Mouse (Mus musculus) adrenal gland (tissue): ENCODE results near the gene Glp2r.

Experiments used
- intact Hi-C: fragments of 180-260 bp; cut with DNase I; formaldehyde crosslinking; loops from one replicate; pipeline ENCODE4 v1.15.1; 2025
- long read RNA-seq, 2 experiments: library from polyadenylated mRNA; unstranded; transcript quantifications; one replicate each; pipeline ENCODE4 v2.0.0; 2020; ENCODE audit warnings: borderline replicate concordance in 1 of 2; ENCODE audit not compliant: insufficient replicate concordance in 1 of 2

Gene Glp2r
- long read RNA-seq, experiment 1, partial matches to known transcripts = 0 of 34 reads
- long read RNA-seq, experiment 1, other reads (novel, unspliced or antisense) = 34 of 34 reads
- long read RNA-seq, experiment 2, partial matches to known transcripts = 0 of 40 reads
- long read RNA-seq, experiment 2, other reads (novel, unspliced or antisense) = 40 of 40 reads

- intact Hi-C loops = no loop called here
Observed at GRCm38 (mm10) chr11:67771053-67771452, at the start of gene Glp2r. Glp2r (minus strand) TSS chr11:67771153.

- intact Hi-C loops = loop anchor here (5.0 kb wide), 1 partner anchor 107 kb away; no protein-coding TSS in a partner anchor
Observed at GRCm38 (mm10) chr11:67820221-67820620, 49.3 kb upstream of the Glp2r start.

GRCm38 (mm10) chr11:67819604-67820003 lies 48.7 kb upstream of the Glp2r start:
- intact Hi-C loops = loop anchor here (5.0 kb wide), 1 partner anchor 108 kb away; no protein-coding TSS in a partner anchor

GRCm38 (mm10) chr11:67811535-67811934 lies 40.6 kb upstream of the Glp2r start:
- intact Hi-C loops = loop anchor here (5.0 kb wide), 1 partner anchor 44 kb away; no protein-coding TSS in a partner anchor

GRCm38 (mm10) chr11:67808051-67808450 lies 37.1 kb upstream of the Glp2r start:
- intact Hi-C loops = no loop called here

GRCm38 (mm10) chr11:67806832-67807597 lies 36.1 kb upstream of the Glp2r start:
- intact Hi-C loops = no loop called here

GRCm38 (mm10) chr11:67805538-67805937 lies 34.6 kb upstream of the Glp2r start:
- intact Hi-C loops = no loop called here

- intact Hi-C loops = no loop called here
Observed at GRCm38 (mm10) chr11:67801169-67801568, 30.2 kb upstream of the Glp2r start.

GRCm38 (mm10) chr11:67800130-67800723 lies 29.3 kb upstream of the Glp2r start:
- intact Hi-C loops = no loop called here

- intact Hi-C loops = no loop called here
Observed at GRCm38 (mm10) chr11:67797931-67798330, 27.0 kb upstream of the Glp2r start, which contains the start of gene Dhrs7c. Dhrs7c (plus strand) TSS chr11:67798187.

- intact Hi-C loops = no loop called here
Observed at GRCm38 (mm10) chr11:67790182-67790581, 19.2 kb upstream of the Glp2r start.

- intact Hi-C loops = no loop called here
Observed at GRCm38 (mm10) chr11:67774379-67774778, 3.4 kb upstream of the Glp2r start, which contains the start of gene Gsg1l2. Gsg1l2 (plus strand) TSS chr11:67774608.

GRCm38 (mm10) chr11:67772577-67772976 lies 1.6 kb upstream of the Glp2r start:
- intact Hi-C loops = no loop called here

GRCm38 (mm10) chr11:67771691-67772090 lies 738 bp upstream of the Glp2r start:
- intact Hi-C loops = no loop called here

GRCm38 (mm10) chr11:67757373-67758167 lies 13.4 kb downstream of the Glp2r start:
- intact Hi-C loops = no loop called here

- intact Hi-C loops = no loop called here
Observed at GRCm38 (mm10) chr11:67756287-67756686, 14.7 kb downstream of the Glp2r start.

- intact Hi-C loops = no loop called here
Observed at GRCm38 (mm10) chr11:67741569-67741968, 29.4 kb downstream of the Glp2r start.

- intact Hi-C loops = no loop called here
Observed at GRCm38 (mm10) chr11:67738846-67739490, 32.0 kb downstream of the Glp2r start.

GRCm38 (mm10) chr11:67738345-67738744 lies 32.6 kb downstream of the Glp2r start:
- intact Hi-C loops = no loop called here

- intact Hi-C loops = no loop called here
Observed at GRCm38 (mm10) chr11:67734597-67734996, 36.4 kb downstream of the Glp2r start.

GRCm38 (mm10) chr11:67733726-67734125 lies 37.2 kb downstream of the Glp2r start:
- intact Hi-C loops = no loop called here
